9 mouse cellular contexts compared by ENCODE assay signal in genomic region chr1:120231334-120231733, GRCm38 (mm10). TPM values are rescaled to one million over a fixed set of nuclear protein-coding genes. Genes with fewer than 3 reads are reported as not detected.
DNase-seq lines count a peak whose midpoint lies in the region; ATAC-seq and TF ChIP-seq lines count a peak whose summit lies in the region.
"Had no signal": no experiment of that assay in that cellular context is flagged by ENCODE, and none has a peak within 500 bp of the region (broad histone marks: within the 10 kb centered on the region; RNA-seq: fewer than 3 reads in every experiment).

No protein-coding gene starts in this region.

- no peak overlapping the region for H3K9ac ChIP-seq in heart, adult 2 months (ENCODE audit: low read depth, low read length)
- H3K9ac ChIP-seq in heart, embryonic 16.5 days (ENCODE audit: low read length) = no peak overlapping the region
- H3K9ac ChIP-seq in midbrain, embryonic 14.5 days (replicated peaks; ENCODE audit: low read length) = no peak overlapping the region
- H3K9ac ChIP-seq: embryonic facial prominence, embryonic 12.5 days had no signal

- no peaks in the 10 kb centered on the region for H3K9me3 ChIP-seq in heart, embryonic 10.5 days
- H3K9me3 ChIP-seq in E14TG2a.4 (ENCODE audit: low read length) = peaks cover 8% of the 10 kb centered on the region
- no peaks in the 10 kb centered on the region for H3K9me3 ChIP-seq in heart, embryonic 16.5 days (replicated peaks; ENCODE audit: control insufficient read depth, low read length)
- no peaks in the 10 kb centered on the region for H3K9me3 ChIP-seq in midbrain, embryonic 14.5 days (ENCODE audit: control insufficient read depth, low read length)
- H3K9me3 ChIP-seq: embryonic facial prominence, embryonic 12.5 days had no signal

- TF ChIP-seq POLR2A in heart, adult 2 months (IDR thresholded peaks at IDR 0.05; ENCODE audit: insufficient read depth, low read depth, low read length) = no peak

- H3K27me3 ChIP-seq in heart, adult 2 months (ENCODE audit: control insufficient read depth, insufficient read depth, low read length) = no peaks in the 10 kb centered on the region
- 0 out of 2 replicates have a peak, but pooled peaks cover 4% of the 10 kb centered on the region for H3K27me3 ChIP-seq in heart, embryonic 10.5 days (ENCODE audit: insufficient read depth, poor library complexity, severe bottlenecking)
- no peaks in the 10 kb centered on the region for H3K27me3 ChIP-seq in E14TG2a.4 (ENCODE audit: insufficient read depth, low read length)
- H3K27me3 ChIP-seq in heart, embryonic 16.5 days (ENCODE audit: control insufficient read depth, insufficient read depth, low read length) = no peaks in the 10 kb centered on the region
- no peaks in the 10 kb centered on the region for H3K27me3 ChIP-seq in midbrain, embryonic 14.5 days (ENCODE audit: control insufficient read depth, insufficient read depth, low read length)
- H3K27me3 ChIP-seq: embryonic facial prominence, embryonic 12.5 days had no signal

- TF ChIP-seq CTCF in heart, adult 2 months (IDR thresholded peaks at IDR 0.05) = peak; percentile 70
- TF ChIP-seq CTCF in E14TG2a.4 (conservative IDR thresholded peaks at IDR 0.05; ENCODE audit: low read length) = peak; percentile 24; the same call in 1 of the 2 replicates

- 0 out of 2 replicates have a peak, but pooled peaks have one; percentile 42 for TF ChIP-seq EP300 in heart, adult 2 months (IDR thresholded peaks at IDR 0.05; ENCODE audit: insufficient read depth, low read depth, low read length)

- ATAC-seq in heart, embryonic 16.5 days (replicated peaks; ENCODE audit: extremely low read depth, insufficient read depth, low FRiP score) = 0 out of 2 replicates have a peak, but pooled peaks have one; percentile 32
- ATAC-seq in midbrain, embryonic 14.5 days (ENCODE audit: low FRiP score, low TSS enrichment) = no peak
- no peak for ATAC-seq in inflammation-experienced regulatory T-cells, adult 6 months

- 7% methylated on average over 6 of the region's 6 CpGs for WGBS in heart, adult 2 months
- WGBS in heart, embryonic 10.5 days = 10% methylated on average over 6 of the region's 6 CpGs
- 11% methylated on average over 6 of the region's 6 CpGs for whole genome bisulfite sequencing in heart, embryonic 16.5 days
- 37% methylated on average over 6 of the region's 6 CpGs for WGBS in midbrain, embryonic 14.5 days

- H3K79me2 ChIP-seq in heart, adult 2 months (replicated peaks; ENCODE audit: control insufficient read depth, insufficient read depth, low read length) = no peaks in the 10 kb centered on the region

- H3K4me3 ChIP-seq in heart, adult 2 months = no peak overlapping the region
- no peak overlapping the region for H3K4me3 ChIP-seq in heart, embryonic 10.5 days
- H3K4me3 ChIP-seq in E14TG2a.4 (replicated peaks; ENCODE audit: low read length) = no peak overlapping the region
- no peak overlapping the region for H3K4me3 ChIP-seq in heart, embryonic 16.5 days (ENCODE audit: low read length)
- H3K4me3 ChIP-seq in midbrain, embryonic 14.5 days (replicated peaks; ENCODE audit: low read depth, low read length) = no peak overlapping the region
- H3K4me3 ChIP-seq: embryonic facial prominence, embryonic 12.5 days had no signal

- no peak overlapping the region for H3K4me2 ChIP-seq in heart, embryonic 16.5 days (ENCODE audit: low read depth, low read length)
- no peak overlapping the region for H3K4me2 ChIP-seq in midbrain, embryonic 14.5 days (ENCODE audit: low read length)
- H3K4me2 ChIP-seq: embryonic facial prominence, embryonic 12.5 days had no signal

- DNase-seq in heart, adult 2 months = peak in 1 of 2 experiments; percentile 42
- no peak for DNase-seq in heart, embryonic 10.5 days (ENCODE audit: low spot score)
- DNase-seq in adrenal gland, postnatal 36 days = peak; percentile 63 to 75
- peak; percentile 49 to 54 for DNase-seq in layer of hippocampus, postnatal 10 days (ENCODE audit: low spot score in 2 of 2)
- peak; percentile 79 for DNase-seq in midbrain, embryonic 14.5 days

- peaks cover 3% of the 10 kb centered on the region for H3K4me1 ChIP-seq in heart, adult 2 months (ENCODE audit: control insufficient read depth, insufficient read depth, low read length)
- H3K4me1 ChIP-seq in heart, embryonic 10.5 days = 0 out of 2 replicates have a peak, but pooled peaks cover 7% of the 10 kb centered on the region
- H3K4me1 ChIP-seq in E14TG2a.4 (replicated peaks; ENCODE audit: low read depth, low read length) = no peaks in the 10 kb centered on the region; the same call in 1 of the 2 replicates
- H3K4me1 ChIP-seq in heart, embryonic 16.5 days (ENCODE audit: control insufficient read depth, insufficient read depth, low read length) = no peaks in the 10 kb centered on the region
- H3K4me1 ChIP-seq in midbrain, embryonic 14.5 days (ENCODE audit: control insufficient read depth, insufficient read depth, low read length) = no peaks in the 10 kb centered on the region

- H3K36me3 ChIP-seq in heart, adult 2 months (ENCODE audit: control insufficient read depth, insufficient read depth, low read length) = no peaks in the 10 kb centered on the region
- no peaks in the 10 kb centered on the region for H3K36me3 ChIP-seq in heart, embryonic 10.5 days
- H3K36me3 ChIP-seq in E14TG2a.4 (ENCODE audit: insufficient read depth, low read length) = peaks cover 22% of the 10 kb centered on the region
- no peaks in the 10 kb centered on the region for H3K36me3 ChIP-seq in heart, embryonic 16.5 days (ENCODE audit: control insufficient read depth, insufficient read depth)
- no peaks in the 10 kb centered on the region for H3K36me3 ChIP-seq in midbrain, embryonic 14.5 days (ENCODE audit: control insufficient read depth, insufficient read depth, low read length)
- H3K36me3 ChIP-seq: embryonic facial prominence, embryonic 12.5 days had no signal

- intact Hi-C loops in heart, adult 2 months (cut with DNase I) = no loop called here

- H3K27ac ChIP-seq in heart, adult 2 months = no peak overlapping the region
- H3K27ac ChIP-seq in heart, embryonic 10.5 days = no peak overlapping the region
- no peak overlapping the region for H3K27ac ChIP-seq in heart, embryonic 16.5 days (ENCODE audit: low read length)
- no peak overlapping the region for H3K27ac ChIP-seq in midbrain, embryonic 14.5 days (replicated peaks; ENCODE audit: low read depth, low read length)
- H3K27ac ChIP-seq: embryonic facial prominence, embryonic 12.5 days had no signal

RNA-seq across cellular contexts. Expression of gene Steap3, which starts 41.2 kb away (rescaled TPM):
- 10 to 100 TPM; 25.2 to 27.9 TPM for total RNA-seq in heart, adult 2 months (2021)
- 54.9 and 70.5 TPM in 2 replicates for polyA plus RNA-seq in heart, adult 2 months (2012; rRNA removed)
- 14.6 and 15.7 TPM in 2 replicates for polyA plus RNA-seq in heart, embryonic 10.5 days (2016; fragmentation: Nextera tagmentation; extraction: Ambion mirVana)
- 10 to 100 TPM; 21.9 to 48.2 TPM for total RNA-seq in adrenal gland, postnatal 36 days (2021)
- 18.5 and 19.9 TPM in 2 replicates for polyA plus RNA-seq in heart, embryonic 16.5 days (2015; fragmentation: Nextera tagmentation; extraction: Ambion mirVana)
- 1 to 10 TPM; 7.9 to 8.9 TPM for total RNA-seq in layer of hippocampus, postnatal 10 days (2021)
- polyA plus RNA-seq in midbrain, embryonic 14.5 days (2014; fragmentation: Nextera tagmentation; extraction: Ambion mirVana) = 2.4 and 3.2 TPM in 2 replicates
- polyA plus RNA-seq in inflammation-experienced regulatory T-cells, adult 6 months (2017; shearing (Covaris generic)) = 1 to 10 TPM in 1 of 3 experiments, not detected in 2; 1.5 TPM
